Mouse (Mus musculus): ENCODE data around the gene Rbm8a2. TPM values are rescaled to one million over a fixed set of nuclear protein-coding genes. Genes with fewer than 3 reads are reported as not detected.

Rbm8a2 gene
- polyA plus RNA-seq (2012; rRNA removed) = 0.18 and 0.30 TPM in 2 replicates

DNA sequence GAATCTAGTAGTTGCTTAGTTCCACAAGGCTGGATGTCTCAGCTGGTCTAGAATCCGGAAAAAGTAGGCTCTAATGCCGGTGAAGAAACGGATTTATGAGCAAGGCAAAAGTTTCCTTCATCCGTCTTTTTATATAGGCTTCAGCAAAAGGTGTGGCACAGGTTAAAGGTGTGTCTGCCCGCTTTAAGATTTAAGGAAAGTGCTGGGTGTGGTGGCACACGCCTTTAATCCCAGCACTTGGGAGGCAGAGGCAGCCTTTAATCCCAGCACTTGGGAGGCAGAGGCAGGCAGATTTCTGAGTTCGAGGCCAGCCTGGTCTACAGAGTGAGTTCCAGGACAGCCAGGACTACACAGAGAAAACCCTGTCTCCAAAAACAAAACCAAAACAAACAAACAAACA is at the start of gene Rbm8a2:
TSS of gene Rbm8a2 (minus strand) at position 101 of the 400 bp plus-strand sequence.

Other genes with a start within 250 kb of the Rbm8a2 start
- gene Exo1, start 98.5 kb downstream of the Rbm8a2 start, polyA plus RNA-seq (2012; rRNA removed) = 8.1 and 8.8 TPM in 2 replicates
- 0.04 TPM in 1 of 2 replicates, not detected in the other for gene Gm38100, start 58.8 kb downstream of the Rbm8a2 start, polyA plus RNA-seq (2012; rRNA removed)